Mouse (Mus musculus) layer of hippocampus, postnatal 10 days (tissue): ENCODE measurements around the gene Plcz1. TPM values are rescaled to one million over a fixed set of nuclear protein-coding genes. Genes with fewer than 3 reads are reported as not detected.

Experiments used
- DNase-seq, 2 experiments: peaks; one replicate each; pipeline ENCODE4 v3.0.0; 2021; ENCODE audit warnings: low spot score in 2 of 2
- long read RNA-seq: library from polyadenylated mRNA; stranded (forward); transcript quantifications from one replicate; pipeline ENCODE4 v2.0.0, GENCODE M21; 2023
- total RNA-seq, 2 experiments: library from RNA; stranded (reverse); gene quantifications; 2 replicates each; pipeline ENCODE4 v1.2.3; 2021

Gene Plcz1
- 1 to 10 TPM in 1 of 2 experiments, under 1 TPM in 1; 0.89 to 1.1 TPM for total RNA-seq
- long read RNA-seq, partial matches to known transcripts = 0 of 1 reads
- long read RNA-seq, other reads (novel, unspliced or antisense) = 1 of 1 reads

DNA sequence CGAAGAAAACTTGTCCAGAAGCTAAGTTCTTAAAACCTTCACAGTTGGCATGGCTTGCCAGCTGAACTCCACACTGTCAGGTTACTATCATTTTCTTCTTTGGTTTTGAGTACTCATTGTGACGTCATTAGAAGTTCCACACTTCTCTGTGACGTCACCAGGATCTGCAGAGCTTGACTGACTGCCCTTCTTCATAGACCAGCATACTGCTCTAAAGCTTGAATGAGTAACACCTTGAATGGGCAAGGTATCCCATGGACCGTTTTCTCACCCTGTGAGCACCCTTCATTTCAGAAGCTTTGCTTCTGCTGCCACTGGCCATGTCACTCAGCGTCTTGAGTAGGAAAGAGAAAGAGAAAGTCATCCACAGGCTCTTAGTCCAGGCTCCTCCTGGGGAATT, at the start of gene Plcz1:
TSS of gene Plcz1 (minus strand) at position 101 of the 400 bp plus-strand sequence.
- no peak for DNase-seq

DNA sequence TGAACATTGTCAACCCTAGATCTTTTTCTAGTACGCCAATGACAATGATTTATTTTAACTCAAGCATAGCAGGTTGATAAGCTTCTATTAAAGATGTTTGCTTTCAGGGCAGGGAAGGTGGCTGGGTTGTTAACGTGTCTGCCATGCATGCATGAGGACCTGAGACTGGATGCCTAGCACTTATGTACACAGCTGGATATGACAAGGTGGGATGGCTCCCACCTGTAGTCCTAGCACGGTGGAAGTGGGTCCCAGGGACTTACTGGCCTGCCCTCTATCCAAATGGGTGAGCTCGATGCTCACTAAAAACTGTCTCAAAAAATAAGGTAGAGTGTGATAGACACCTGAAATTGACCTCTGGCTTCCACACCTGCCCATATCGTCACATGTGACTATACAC, 48.6 kb upstream of the Plcz1 start:
- DNase-seq = no peak

DNA sequence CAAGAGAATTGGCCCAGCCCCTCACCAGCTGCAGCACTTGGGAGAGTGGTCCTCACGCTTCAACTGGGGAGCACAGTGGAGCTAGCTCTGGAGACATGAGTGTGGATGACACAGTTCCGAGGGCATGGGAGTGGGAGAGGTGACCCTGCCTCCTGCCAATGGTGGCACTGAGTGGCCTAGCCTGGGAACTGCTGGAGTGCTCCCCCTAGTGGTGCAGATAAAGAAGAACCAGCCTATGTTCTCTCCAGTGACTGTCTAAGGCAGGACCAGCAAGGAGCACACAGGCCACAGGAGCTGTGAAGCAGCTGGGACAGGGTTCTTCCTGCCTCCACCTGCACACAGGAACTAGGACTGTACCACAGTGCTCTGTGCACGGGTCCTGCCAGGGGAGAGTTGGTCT, 40.5 kb upstream of the Plcz1 start:
- no peak for DNase-seq

DNA sequence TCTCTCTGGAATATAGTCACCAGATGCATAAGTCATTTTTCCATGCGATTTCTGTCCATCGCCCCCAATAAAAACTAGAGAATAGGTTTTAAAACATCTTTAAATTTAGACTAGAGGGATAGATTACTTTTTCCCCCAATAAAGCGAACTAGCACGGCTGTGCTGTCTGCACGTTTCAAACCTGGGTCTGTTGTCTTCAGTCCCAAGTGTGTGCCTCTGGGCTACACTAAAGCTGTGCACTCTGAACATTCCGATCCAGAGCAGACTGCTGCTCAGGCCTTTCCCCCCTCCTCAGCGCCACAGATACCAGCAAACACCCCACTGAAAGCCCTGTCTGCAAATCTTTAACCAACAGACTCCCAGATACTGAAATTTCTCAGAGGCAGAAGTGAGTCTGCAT, 39.7 kb upstream of the Plcz1 start:
- no peak for DNase-seq

DNA sequence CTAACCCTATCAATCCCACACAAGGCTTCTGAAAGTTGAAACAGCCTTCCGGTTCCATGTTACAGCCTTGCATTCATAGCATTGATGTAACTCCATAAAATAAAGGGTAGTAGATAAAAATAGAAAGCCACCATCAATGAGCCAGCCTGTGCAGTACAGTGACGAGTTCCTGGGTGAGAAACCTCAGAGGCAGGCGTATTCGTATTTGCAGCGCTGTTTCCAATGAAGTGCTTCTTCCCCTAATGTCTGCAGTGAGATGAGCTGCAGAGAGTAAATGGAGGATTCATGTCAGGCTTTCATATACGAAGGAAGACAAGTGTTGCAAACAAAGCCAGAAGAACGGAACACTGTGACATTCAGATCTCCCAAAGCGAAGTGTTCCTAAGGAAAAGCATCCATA, 27.9 kb upstream of the Plcz1 start:
- no peak for DNase-seq

DNA sequence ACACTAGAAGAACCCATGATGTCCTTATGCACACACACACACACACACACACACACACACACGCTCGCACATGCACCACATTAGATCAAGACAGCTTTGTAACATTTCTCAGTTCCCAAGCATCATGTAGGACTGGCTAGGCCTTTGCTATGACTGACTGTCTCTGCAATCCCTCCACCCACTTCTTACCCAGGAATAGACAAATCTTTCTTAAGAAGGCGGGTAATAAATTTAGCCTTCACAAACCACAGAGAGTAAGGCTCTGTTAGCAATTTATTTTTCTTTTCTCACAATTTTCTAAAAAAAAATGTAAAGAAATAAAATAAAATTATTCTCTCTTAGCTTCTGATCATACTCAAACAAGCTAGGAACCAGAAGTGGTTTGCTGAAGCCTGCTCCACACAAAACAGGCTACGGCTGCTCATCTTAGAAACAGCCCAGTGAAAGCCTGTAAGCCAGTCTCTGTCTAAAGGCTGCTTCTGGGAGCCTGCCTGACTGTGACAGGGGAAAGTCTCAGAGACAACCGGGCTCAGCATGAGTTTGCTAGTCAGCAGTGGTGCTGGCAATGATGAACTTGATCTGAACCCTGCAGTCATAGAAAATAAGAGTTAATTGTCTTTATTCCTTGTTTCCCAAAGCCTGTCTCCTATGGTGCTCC, 13.1 kb upstream of the Plcz1 start:
- no peak for DNase-seq

DNA sequence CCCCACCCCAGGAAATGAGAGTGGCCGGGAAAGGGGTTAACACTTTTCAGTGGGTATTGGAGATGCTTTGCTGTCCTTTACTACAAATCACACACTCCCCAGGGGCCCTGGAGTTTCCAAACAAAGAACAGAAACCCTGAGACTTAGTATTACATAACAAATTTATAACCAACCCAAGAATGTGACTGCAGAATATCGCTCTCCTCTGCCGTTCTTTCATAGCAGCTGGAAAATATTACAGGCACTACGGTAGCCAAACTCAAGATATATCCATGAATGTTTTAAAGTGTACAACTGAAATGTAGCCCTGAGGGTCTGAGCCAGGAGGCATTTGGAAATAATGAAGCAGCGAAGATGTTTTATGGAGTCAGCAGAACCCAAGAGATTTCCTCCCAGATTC, 10.2 kb upstream of the Plcz1 start:
- no peak for DNase-seq

DNA sequence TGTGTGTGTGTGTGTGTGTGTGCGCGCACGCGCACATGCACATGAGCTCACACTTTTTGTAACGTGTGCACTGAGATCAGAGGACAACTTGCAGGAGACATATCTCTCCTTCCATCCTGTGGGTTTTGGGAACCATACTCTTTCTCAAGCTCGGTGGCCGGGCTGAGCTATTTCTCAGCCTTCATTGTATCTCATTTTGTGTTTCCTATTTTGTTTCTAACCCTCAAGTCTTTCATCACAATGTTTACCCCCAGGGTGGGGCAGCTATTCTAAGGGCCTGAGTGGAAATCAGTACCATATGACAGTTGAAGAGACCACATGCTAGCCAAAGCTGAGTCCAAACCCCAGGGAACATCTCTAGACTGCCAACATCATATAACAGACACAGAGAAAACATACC, 305 bp downstream of the Plcz1 start, which contains the start of gene Capza3:
TSS of gene Capza3 (plus strand) at position 301 of the 400 bp plus-strand sequence.
- DNase-seq = no peak

DNA sequence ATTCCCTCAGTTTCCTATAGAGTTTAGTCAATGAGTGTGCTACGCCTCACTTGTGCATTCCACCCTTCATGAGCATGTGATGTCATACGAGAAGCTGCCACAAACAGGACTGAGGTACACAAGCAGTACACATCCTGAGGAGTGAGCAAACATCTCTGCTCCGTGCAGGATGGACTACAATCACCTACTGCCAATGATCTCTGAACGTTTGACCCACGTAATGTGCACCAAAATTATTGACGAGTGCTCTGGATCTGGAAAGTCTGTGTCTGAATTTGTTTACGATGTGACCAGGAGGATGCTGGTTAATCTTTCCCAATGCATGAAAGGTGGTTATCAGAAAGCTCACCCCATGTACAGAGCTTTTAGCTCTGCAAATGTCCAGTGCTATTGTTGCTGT, 16.9 kb downstream of the Plcz1 start:
- DNase-seq = no peak

DNA sequence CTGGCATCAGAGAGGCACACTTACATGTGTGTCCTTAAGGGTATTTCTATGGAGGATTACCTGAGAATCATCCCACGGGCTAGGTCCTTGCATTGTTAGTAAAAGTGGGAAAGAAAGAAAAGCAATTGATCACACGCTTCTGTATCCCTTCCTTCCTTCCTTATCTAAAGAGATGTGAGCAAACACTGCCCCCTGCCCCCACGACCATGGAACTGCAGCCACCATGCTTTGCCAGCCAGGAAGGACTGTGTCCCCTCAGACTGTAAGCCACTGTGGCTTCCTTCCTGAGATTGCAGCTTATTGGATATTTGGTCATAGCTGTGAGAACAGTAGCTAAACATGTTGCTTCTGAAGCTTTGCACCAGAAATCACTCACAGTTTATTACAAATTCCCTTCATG, 36.1 kb downstream of the Plcz1 start:
- no peak for DNase-seq

DNA sequence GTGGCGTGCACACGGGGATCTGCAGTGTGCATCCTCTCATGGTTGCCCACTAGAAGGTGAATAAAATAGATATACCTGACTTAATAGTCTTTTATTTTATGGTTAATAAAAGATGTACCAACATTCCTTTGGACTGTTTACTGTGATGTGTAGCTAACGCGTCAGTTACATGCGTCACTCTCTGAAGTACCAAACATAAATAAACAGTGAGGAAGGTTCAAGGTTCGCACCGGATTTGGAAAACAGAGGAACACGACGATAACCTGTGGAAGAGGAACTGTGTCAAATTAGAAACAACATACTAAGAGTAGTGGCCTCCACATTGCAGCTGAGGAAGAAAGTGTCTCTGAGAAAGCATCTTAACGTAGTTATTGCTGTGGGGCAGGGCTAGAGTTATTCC, 51.7 kb downstream of the Plcz1 start:
- no peak for DNase-seq

DNA sequence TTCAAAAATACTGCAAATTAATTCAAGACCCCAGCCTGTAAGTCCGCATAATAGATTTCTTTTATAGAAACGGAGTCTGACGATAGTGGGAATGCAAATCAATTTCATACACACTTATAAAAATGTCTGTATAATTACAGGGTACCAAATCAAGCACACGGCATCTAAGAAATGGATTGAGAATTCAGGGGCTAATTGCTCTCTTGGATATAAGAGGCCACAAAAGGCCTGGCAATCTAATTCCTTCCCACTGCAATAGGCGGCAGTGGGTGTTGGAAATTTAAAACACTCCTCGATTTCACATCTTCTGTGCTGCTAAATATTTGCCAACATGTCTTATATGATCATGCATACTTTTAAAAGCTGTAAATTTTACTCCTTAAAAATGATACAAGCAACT, 52.2 kb downstream of the Plcz1 start:
- DNase-seq = no peak

DNA sequence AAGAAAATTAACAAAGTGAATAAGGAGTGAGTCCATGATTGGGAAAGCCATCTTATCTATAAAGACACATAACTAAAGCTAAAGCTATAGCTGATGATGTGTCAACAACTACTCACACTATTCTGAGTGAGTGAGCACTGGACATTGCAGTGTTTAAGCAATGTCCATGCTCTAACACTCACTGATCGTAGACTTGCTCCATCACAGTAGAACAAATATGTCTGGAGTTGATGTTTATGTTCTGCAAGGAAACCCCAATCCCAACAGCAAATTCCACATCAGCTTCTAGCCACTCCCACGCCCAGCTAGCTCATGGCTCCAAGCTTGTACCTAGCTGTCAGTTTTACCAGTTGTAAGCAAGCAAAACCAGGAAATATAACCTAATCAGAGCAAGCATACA, 54.7 kb downstream of the Plcz1 start:
- DNase-seq = no peak

DNA sequence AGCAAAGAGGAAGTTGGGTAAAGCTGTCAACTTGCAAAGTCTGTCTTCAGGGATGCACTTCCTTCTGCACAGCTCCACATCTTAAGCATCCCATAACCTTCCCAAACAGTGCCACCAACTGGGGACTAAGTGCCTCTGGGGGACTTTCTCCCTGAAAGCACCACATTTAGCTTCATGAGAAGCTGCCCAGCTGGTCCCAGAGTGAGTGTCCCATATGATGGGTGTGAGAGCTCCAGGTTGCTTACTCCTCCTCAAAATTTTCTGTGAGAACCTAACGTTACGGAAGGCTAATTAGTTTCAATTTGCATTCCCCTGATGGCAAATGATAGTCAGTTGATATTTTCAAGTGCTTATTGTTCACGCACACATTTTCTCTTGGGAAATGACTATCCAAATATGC, 57.2 kb downstream of the Plcz1 start:
- no peak for DNase-seq

DNA sequence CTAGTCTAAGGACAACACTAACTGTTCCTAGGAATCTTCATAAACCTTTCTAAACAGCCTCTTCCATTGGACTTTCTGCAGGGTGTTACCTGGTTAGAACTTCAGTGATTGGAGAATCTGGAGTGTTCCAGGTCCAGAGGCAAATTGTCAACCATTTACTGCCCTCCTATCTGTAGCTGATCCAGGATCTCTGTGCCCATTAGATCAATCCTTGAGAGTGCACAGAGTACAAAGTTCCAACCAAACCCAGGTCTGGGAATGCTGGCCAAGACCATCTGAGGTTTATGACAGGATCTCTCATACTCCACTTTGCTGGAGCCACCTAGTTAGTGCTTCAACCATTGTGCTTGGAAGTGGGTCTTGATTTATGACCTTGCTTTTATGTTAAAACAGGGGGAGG, 60.2 kb downstream of the Plcz1 start:
- no peak for DNase-seq

DNA sequence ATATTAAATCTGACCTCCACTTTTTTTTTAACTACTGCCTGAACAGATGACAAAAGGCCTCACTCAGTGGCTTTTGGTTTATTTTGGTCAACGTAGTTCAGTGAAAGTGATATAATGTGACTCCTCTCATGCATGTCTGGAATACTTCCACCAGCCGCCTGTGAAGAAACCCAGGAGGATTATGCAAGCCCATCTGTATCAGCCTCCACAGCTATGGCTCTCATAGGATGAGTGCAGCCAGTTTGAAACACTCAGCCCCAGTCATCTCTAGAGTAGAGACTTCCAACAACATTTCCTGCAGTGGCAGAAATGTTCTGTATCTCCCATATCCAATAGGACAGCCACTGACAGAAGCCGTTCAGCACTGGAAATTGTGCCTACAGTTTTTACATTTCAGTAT, 63.1 kb downstream of the Plcz1 start:
- no peak for DNase-seq

DNA sequence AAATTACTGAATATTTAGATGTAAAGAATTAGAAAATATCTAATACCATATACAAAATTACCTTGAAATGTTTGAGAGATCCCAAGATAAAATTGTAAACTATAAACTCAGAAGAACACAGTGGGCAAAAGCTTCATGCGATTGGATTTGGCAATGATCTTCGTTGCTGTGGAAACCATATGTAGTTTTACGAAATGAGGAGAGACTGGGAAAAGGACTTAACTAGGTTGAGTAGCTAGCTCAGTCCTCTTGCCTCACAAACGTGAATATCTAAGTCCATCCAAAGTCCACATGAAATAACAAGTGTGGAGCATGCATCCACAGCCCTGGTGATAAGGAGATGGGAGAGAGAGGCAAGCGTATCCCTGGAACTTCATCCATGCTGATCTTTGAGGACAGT, 66.6 kb downstream of the Plcz1 start:
- no peak for DNase-seq

DNA sequence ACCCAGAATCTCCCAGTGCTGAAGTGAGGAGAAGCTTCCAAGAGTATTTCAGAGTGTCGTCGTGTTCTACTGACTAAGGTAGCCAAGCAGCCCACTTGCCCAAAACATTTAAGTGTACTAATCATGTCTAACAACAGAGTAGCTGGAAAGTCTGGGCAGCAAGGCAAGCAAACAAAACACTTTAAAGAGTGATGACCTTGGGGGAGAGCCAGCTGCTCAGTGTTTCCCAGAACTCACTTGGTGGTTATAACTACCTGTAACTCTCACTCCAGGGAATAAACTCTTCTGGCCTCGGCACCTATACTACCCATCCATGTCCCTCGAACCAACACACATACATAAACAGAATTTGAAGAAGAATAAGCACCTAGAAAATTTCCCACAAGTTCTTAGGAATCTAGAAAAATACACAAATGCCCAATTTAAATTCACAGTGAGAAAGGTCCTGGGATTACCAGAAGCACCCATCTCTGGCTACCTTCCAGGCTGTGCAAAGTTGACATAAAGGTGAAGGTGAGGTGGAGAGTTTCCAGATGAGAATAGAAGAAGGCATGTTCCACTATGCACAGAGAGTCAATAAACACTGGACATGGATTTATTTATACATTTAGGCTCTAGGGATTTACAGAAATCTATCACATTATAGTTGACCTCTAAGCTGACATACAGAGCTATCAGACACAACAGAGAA, 69.5 kb downstream of the Plcz1 start:
- DNase-seq = no peak

DNA sequence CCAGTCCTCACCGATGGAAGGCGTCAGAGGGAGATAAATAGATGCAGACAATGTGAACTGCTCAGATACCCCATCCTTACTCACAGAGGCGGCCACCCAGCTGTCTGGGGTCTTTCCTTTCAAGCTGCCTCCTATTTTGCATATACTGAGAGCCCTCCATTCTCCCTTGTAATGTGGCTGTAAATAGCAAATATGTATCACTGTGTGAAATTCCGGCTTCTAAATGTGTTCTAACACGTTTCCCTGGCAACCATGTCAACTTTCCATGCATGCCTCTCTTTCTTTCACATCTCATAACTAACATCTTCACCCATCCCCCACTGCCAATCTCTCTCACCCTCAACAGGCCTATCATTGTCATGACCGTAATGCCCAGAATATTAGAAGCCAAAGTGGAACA, 74.6 kb downstream of the Plcz1 start:
- no peak for DNase-seq

DNA sequence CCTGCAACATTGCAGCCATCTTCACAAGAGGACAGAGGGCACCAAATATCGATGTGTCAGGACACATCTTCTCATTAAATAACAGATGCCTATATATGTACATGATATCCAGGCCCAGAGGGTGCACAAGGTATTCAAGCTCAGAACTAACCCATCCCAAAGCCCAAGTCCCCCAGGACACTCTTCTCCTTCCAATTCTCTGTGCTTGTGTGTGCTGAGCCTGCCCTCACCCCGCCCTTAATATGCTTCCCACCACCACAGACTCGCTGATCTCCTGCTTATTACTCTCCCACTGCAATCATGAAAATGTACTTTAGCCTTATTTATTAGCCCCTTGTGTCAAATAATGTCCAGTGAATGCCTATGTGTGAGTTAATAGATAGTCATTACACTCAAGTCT, 76.4 kb downstream of the Plcz1 start:
- DNase-seq = no peak

DNA sequence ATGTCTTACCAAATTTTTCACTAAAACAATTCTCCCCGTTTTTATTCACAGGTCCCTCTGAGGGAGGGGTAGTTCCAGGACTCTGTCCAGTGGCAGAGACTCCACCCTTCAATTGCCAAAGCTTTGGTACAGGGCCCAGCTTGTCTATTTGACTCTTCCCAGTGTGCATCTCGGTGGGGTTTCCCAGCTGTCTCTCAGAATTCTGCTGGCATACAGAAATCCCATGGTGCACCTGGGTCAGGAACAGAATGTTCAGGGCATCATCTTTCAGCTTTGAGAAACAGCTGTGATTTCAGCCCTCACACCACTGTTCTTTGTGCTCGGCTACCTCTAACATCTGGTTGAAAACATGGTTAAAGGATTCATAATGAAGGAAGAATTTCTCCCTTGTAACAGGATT, 77.5 kb downstream of the Plcz1 start:
- DNase-seq = no peak

DNA sequence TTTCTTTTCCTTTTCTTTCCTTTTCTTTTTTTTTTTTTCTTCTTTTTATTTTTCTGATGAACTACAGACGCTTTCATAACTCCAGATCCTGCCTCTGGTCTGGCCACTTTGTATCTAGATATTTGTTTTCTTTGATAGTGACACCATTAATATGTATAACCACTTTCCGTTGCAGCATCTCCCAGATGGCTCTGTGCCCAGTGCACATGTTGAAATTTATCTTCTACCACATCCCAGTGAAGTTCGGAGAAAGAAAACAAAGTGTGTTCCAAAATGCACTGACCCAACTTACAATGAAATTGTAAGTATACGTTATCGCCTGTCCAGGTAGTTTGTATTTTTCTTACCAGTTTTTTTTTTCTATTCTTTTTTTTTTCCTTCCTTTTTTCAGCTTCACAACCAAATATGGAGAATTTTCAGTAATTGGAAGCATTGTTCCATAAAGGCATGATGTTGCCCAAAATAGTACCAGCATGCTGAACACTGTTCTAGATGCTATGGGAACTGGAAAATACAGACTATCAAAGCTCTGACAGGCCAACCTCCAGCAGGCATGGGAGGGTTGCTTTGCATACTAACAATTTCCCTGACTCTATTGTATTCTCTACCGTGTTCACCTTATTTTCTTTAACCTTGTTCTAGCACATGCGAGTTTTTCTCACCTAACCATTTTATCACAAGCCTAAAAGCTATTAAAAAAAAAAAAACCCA, 83.6 kb downstream of the Plcz1 start:
- no peak for DNase-seq
